8 mouse cellular contexts compared by ENCODE assay signal in genomic region chr2:94265221-94266191, GRCm38 (mm10).
A peak's percentile ranks its signal among the peaks of the same experiment; 100 is the strongest.
DNase-seq lines count a peak whose midpoint lies in the region; ATAC-seq and TF ChIP-seq lines count a peak whose summit lies in the region.

No protein-coding gene starts in this region.

- no peaks in the 10 kb centered on the region; the same call in 1 of the 2 replicates for H3K27me3 ChIP-seq in heart, embryonic 14.5 days (ENCODE audit: control insufficient read depth, insufficient read depth, low read length)
- H3K27me3 ChIP-seq in kidney, postnatal 0 days (ENCODE audit: insufficient read depth, low read length) = peaks cover 18% of the 10 kb centered on the region

- WGBS in heart, embryonic 14.5 days = 4% methylated on average over 16 of the region's 16 CpGs
- WGBS in kidney, postnatal 0 days = 7% methylated on average over 16 of the region's 16 CpGs

- peak overlapping the region; percentile 92 for H3K4me2 ChIP-seq in heart, embryonic 14.5 days (ENCODE audit: low read length)
- H3K4me2 ChIP-seq in kidney, postnatal 0 days (ENCODE audit: low read length) = peak overlapping the region; percentile 45

- no peaks in the 10 kb centered on the region for H3K36me3 ChIP-seq in heart, embryonic 14.5 days (ENCODE audit: control insufficient read depth, insufficient read depth, low read length)
- H3K36me3 ChIP-seq in kidney, postnatal 0 days (ENCODE audit: insufficient read depth, low read length) = no peaks in the 10 kb centered on the region

- ATAC-seq in heart, embryonic 14.5 days (ENCODE audit: insufficient number of reproducible peaks, insufficient read depth, low FRiP score, low read depth) = peak; percentile 56; the same call in 1 of the 2 replicates
- no peak for ATAC-seq in kidney, postnatal 0 days (replicated peaks; ENCODE audit: low FRiP score, low read depth)
- ATAC-seq in erythroblast, adult 5-6 weeks (replicated peaks; ENCODE audit: low FRiP score, poor library complexity, severe bottlenecking) = no peak

- H3K9ac ChIP-seq in heart, embryonic 14.5 days (ENCODE audit: low read length) = peak overlapping the region; percentile 58
- no peak overlapping the region for H3K9ac ChIP-seq in kidney, postnatal 0 days (ENCODE audit: low read depth, low read length)

- DNase-seq in gastrocnemius, adult 18-20 months (ENCODE audit: low spot score) = peak; percentile 28
- no peak for DNase-seq in gastrocnemius, postnatal 25 days
- DNase-seq in embryo, embryonic 10 days (ENCODE audit: low spot score) = peak; percentile 73
- DNase-seq in kidney, postnatal 0 days (ENCODE audit: low spot score) = peak; percentile 25
- peak; percentile 16 for DNase-seq in lung, postnatal 10 days
- DNase-seq in right cerebral cortex, postnatal 14 days = peak; percentile 59

- peak overlapping the region; percentile 75 to 80 for H3K27ac ChIP-seq in heart, embryonic 14.5 days (replicated peaks in 1 of 2; ENCODE audit: control insufficient read depth in 1 of 2, insufficient read depth in 1 of 2, low read depth in 2 of 2, low read length in 2 of 2)
- no peak overlapping the region for H3K27ac ChIP-seq in kidney, postnatal 0 days

- H3K9me3 ChIP-seq in heart, embryonic 14.5 days (ENCODE audit: control insufficient read depth, low read length) = no peaks in the 10 kb centered on the region
- H3K9me3 ChIP-seq in kidney, postnatal 0 days (replicated peaks; ENCODE audit: low read length) = no peaks in the 10 kb centered on the region

- no peak for TF ChIP-seq CTCF in kidney, postnatal 0 days (IDR thresholded peaks at IDR 0.05; ENCODE audit: low read depth)

- peak overlapping the region; percentile 41 to 42 for H3K4me3 ChIP-seq in heart, embryonic 14.5 days (ENCODE audit: control insufficient read depth in 1 of 2, insufficient read depth in 1 of 2, low read depth in 1 of 2, low read length in 2 of 2)
- peak overlapping the region; percentile 11; the same call in 1 of the 2 replicates for H3K4me3 ChIP-seq in kidney, postnatal 0 days (replicated peaks; ENCODE audit: low read depth, low read length)

- H3K4me1 ChIP-seq in heart, embryonic 14.5 days (ENCODE audit: control insufficient read depth in 2 of 2, insufficient read depth in 2 of 2, low read length in 2 of 2) = peaks cover 16 to 39% of the 10 kb centered on the region in 2 experiments
- H3K4me1 ChIP-seq in kidney, postnatal 0 days (replicated peaks; ENCODE audit: insufficient read depth, low read length) = peaks cover 9% of the 10 kb centered on the region; the same call in 1 of the 2 replicates
